Mouse (Mus musculus): ENCODE measurements around the gene Tmem179b. TPM values are rescaled to one million over a fixed set of nuclear protein-coding genes. Genes with fewer than 3 reads are reported as not detected.

Tmem179b gene
- polyA plus RNA-seq (2012; rRNA removed) = 63.5 and 70.7 TPM in 2 replicates

GRCm38 (mm10) chr19:8774086-8774835 lies at the start of gene Tmem179b:
Gene Tmem179b (minus strand): TSS chr19:8774467.

GRCm38 (mm10) chr19:8819596-8820423 lies 45.5 kb upstream of the Tmem179b start, which contains the start of gene Hnrnpul2:
Gene Hnrnpul2 (plus strand): TSS chr19:8820010.

DNA sequence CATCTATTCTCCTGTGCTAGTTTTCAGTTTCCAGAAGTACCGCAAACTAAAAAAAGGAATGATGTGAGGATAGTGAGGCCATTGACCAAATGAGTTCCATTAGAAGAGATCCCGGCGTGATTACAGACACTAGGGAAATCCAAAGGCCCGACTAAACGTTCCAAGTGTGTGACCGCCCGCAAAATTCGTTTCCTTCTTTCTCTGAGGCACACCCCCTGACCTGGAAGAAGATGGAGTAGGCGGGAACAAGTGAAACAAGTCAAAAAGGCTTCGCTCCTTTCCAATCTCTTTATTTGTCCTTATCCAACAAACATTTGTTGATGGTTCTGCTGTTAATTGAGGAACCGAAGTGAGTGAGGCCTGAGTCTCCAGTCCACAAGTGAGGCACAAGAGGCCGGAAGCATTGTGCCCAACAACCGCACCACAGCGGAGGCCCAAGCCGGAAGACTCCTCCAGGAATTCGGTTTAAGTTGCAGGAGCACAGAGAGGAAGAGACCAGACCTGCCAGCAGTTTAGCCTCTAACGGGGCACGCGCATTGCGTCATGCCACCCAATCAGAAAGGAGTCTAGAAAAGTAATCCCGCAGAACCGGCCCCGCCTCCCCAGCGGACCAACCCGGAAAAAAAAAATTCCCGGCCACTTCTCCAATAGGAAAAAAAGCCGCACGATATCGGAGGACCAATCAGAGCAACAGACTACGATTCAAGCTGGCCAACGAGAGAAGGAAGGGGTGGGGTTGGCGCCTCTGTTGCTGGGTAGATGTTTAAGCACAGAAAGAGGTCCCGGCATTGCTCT lies 44.7 kb upstream of the Tmem179b start, which contains the start of gene Ttc9c:
Ttc9c (minus strand) TSS at position 533 of the 795 bp plus-strand sequence.

GRCm38 (mm10) chr19:8802130-8802821 lies 28.0 kb upstream of the Tmem179b start, which contains the start of gene Zbtb3:
Gene Zbtb3 (plus strand): TSS chr19:8802555.

GRCm38 (mm10) chr19:8798264-8798946 lies 24.1 kb upstream of the Tmem179b start, which contains the start of gene Polr2g:
Gene Polr2g (minus strand): TSS chr19:8798577.

DNA sequence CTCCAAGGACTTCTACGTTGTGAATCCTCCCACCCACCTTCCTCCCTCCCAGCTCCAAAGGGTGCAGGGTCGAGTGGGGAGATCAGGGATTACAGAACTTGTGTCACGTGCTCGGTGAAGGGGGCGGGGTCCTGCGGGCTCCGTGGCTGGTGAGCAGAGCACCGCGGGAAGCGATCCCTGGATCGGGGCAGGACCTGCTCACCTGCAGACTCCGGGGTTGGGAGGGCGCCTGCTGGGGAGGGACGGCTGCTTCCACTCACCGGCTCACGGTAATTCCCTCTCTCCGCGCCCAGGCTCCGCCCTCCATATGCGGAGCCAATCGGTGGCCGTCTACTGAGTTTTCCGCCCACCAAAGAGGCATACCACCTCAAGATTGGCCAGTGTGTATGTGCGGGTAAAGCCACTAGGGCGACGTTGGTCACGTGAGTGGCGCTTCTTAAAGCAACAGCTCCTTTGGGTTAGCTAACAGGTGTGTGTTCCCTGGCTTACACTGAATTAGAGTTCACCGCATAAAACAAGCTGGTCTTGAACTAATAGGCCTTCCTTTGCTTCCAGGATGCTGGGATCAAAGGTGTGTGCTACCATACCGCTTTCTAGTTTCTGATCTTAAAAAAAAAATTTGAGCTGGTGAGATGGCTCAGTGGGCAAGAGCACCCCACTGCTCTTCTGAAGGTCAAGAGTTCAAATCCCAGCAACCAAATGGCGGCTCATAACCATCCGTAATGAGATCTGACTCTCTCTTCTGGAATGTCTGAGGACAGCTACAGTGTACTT lies 11.9 kb upstream of the Tmem179b start, which contains the start of gene Taf6l:
Taf6l (minus strand) TSS at position 410 of the 774 bp plus-strand sequence.

DNA sequence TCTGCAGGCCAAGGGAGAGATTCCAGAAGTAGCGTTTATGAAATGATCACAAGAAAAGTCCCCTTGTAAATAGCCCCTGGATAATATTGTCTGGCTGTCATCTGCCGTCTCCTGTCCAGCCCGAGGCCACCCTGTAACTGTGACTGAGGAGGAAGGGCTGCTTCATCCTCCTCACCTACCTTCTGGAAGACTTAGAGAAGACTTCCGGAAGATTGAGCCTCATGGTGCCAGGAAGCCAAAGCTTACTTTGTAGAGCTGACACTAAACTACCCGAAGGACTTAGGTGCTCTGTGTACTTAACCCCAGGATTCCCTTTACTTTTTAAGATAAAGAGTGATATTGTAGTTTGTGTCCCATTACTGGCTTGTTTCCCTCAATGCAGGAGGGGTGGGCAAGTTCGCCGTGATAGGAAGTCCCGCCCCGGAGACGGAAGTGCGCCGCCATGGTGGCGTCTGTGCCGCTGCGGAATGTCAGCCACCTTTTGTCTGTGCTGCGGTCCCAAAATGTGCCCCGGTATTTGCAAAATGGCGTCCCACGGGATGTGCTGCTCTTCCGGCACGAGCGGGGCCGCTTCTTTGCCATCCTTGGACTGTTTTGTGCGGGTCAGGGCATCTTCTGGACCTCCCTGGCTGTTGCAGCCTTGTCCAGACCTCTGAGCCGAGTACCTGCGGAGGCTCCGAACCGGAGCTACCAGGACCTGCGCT lies 3.5 kb downstream of the Tmem179b start, which contains the start of gene Tmem223:
Tmem223 (plus strand) TSS at position 430 of the 704 bp plus-strand sequence.

DNA sequence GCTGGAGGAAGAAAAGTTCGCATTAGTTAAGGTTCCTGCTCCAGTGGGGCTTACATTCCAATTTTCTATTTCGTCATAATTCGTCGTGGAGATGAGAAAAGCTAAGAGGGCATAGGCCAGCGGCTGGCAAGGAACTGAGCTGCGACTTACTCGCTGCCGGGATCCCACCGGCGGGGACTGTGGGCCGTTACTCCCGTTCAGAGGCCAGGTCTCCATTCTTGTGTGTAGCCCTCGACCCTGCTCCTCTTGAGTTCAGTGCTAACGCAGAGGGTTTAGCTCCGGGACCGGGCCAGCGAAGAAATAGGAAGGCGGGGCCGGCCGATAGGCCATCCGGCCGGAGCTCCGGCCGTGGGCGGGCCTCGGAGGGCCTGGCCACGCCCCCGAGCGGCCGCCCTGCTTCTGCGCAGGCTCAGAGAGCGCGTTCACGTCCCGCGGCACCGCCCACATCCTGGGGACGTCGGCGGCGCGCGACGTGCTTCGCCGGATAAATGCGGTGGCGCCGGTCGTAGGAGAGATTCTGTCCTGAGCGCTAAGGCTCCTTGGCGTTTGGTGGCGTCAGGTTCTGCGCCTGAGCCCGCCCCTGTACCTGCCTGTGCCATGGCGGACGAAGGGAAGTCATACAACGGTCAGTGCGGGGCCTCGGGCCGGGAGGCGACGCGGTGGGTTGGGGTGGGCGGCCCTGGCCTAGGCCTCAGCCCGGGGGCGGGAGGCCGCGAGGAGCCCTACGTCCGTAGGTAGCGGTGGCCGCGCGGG lies 17.5 kb downstream of the Tmem179b start, which contains the start of gene Nxf1:
Nxf1 (plus strand) TSS at position 439 of the 753 bp plus-strand sequence.

GRCm38 (mm10) chr19:8741243-8741869 lies 32.9 kb downstream of the Tmem179b start, which contains the start of gene Stx5a:
Gene Stx5a (plus strand): TSS chr19:8741413.

DNA sequence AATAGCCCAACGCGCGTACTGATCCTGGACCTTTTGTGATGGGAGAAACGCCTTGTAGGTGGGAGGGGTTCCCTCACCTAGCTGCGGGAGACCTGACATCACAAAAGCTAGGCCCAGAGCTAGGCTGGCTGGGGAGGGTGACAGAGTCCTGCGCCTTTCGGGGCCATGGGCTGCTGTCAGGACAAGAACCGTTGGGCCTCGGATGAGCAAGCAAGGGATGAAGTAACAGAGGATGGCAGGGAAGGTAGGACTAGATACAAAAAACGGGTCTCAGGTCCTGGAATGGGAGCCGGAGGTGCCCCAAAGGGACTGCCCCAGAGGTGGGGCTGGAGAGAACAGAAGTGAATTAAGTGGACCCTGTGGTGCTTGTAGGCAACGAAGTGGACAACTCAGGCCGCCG lies 33.7 kb downstream of the Tmem179b start, which contains the start of gene 1700092M07Rik:
1700092M07Rik (plus strand) TSS at position 116 of the 400 bp plus-strand sequence.

GRCm38 (mm10) chr19:8735389-8736159 lies 38.7 kb downstream of the Tmem179b start, which contains the start of gene Wdr74:
Gene Wdr74 (plus strand): TSS chr19:8735827.

GRCm38 (mm10) chr19:8722907-8723573 lies 51.2 kb downstream of the Tmem179b start, which contains the start of gene Slc3a2:
Gene Slc3a2 (minus strand): TSS chr19:8723369.

All from stomach, adult 2 months (tissue).